Mouse (Mus musculus) myocyte (in vitro differentiated cells): ENCODE results near the gene 3830417A13Rik.

Source experiments
- CEBPB ChIP-seq: IDR thresholded peaks from 2 replicates; pipeline ENCODE4 v1.6.1; 2011; ENCODE audit warnings: mild to moderate bottlenecking, moderate library complexity; ENCODE audit not compliant: poor library complexity, insufficient read depth, severe bottlenecking
- MAX ChIP-seq: IDR thresholded peaks from one replicate; pipeline ENCODE4 v1.6.1; 2011; ENCODE audit warnings: low read depth, mild to moderate bottlenecking, control low read depth
- MYOD1 ChIP-seq, 3 experiments: IDR thresholded peaks; one replicate each; pipeline ENCODE4 v1.6.1; 2011; ENCODE audit warnings: control low read depth in 2 of 3, low read depth in 2 of 3, mild to moderate bottlenecking in 2 of 3, moderate library complexity in 1 of 3; ENCODE audit not compliant: insufficient read length in 2 of 3, control insufficient read depth in 1 of 3
- MYOG ChIP-seq, 3 experiments: IDR thresholded peaks; one replicate each; pipeline ENCODE4 v1.6.1; 2011; ENCODE audit warnings: control low read depth in 2 of 3, low read depth in 2 of 3, mild to moderate bottlenecking in 2 of 3; ENCODE audit not compliant: insufficient read length in 2 of 3, control insufficient read depth in 1 of 3, insufficient read depth in 1 of 3
- POLR2A ChIP-seq: IDR thresholded peaks from one replicate; pipeline ENCODE4 v1.6.1; 2011; ENCODE audit warnings: low read depth, mild to moderate bottlenecking, control low read depth, moderate library complexity; ENCODE audit not compliant: insufficient read length
- POLR2AphosphoS2 ChIP-seq: IDR thresholded peaks from one replicate; pipeline ENCODE4 v1.6.1; 2011; ENCODE audit warnings: low read depth, control low read depth; ENCODE audit not compliant: insufficient read length
- REST ChIP-seq: IDR thresholded peaks from one replicate; pipeline ENCODE4 v1.6.1; 2011; ENCODE audit warnings: mild to moderate bottlenecking, control low read depth, moderate library complexity; ENCODE audit not compliant: insufficient read depth, insufficient read length
- SRF ChIP-seq: IDR thresholded peaks from one replicate; pipeline ENCODE4 v1.6.1; 2011; ENCODE audit warnings: low read depth; ENCODE audit not compliant: control insufficient read depth, insufficient read length
- TCF12 ChIP-seq: IDR thresholded peaks from one replicate; pipeline ENCODE4 v1.6.1; 2011; ENCODE audit warnings: mild to moderate bottlenecking, control low read depth; ENCODE audit not compliant: poor library complexity, insufficient read depth, severe bottlenecking
- USF1 ChIP-seq: IDR thresholded peaks from one replicate; pipeline ENCODE4 v1.6.1; 2011; ENCODE audit warnings: low read depth, mild to moderate bottlenecking, control low read depth, moderate library complexity

GRCm38 (mm10) chrX:64152098-64152497 is 21.2 kb upstream of the 3830417A13Rik start, which contains the start of gene Gm6760:
- TF ChIP-seq MYOD1 (IDR thresholded peaks at IDR 0.05; ENCODE audit: control insufficient read depth in 1 of 3, insufficient read length in 2 of 3, low read depth in 2 of 3) (no peak), POLR2A (no peak), POLR2AphosphoS2 (no peak), MYOG (IDR thresholded peaks at IDR 0.05; ENCODE audit: control insufficient read depth in 1 of 3, insufficient read depth in 1 of 3, insufficient read length in 2 of 3, low read depth in 2 of 3) (no peak), USF1 (no peak), CEBPB (no peak), MAX (no peak), SRF (no peak), REST (no peak), TCF12 (no peak)
